Comparison of ENCODE assay signal across 12 mouse cellular contexts in genomic region chr11:95010841-95011403, GRCm38 (mm10). TPM values are rescaled to one million over a fixed set of nuclear protein-coding genes. Genes with fewer than 3 reads are reported as not detected.
DNase-seq lines count a peak whose midpoint lies in the region; ATAC-seq and TF ChIP-seq lines count a peak whose summit lies in the region.
"Not testable (repeated sequence)": the region's sequence is repeated elsewhere in the genome, so short reads cannot be mapped to it uniquely, and the experiment has no call there.
"Had no signal": no experiment of that assay in that cellular context is flagged by ENCODE, and none has a peak within 500 bp of the region (broad histone marks: within the 10 kb centered on the region; RNA-seq: fewer than 3 reads in every experiment).

No protein-coding gene starts in this region.

- peak overlapping the region; percentile 50 for H3K4me3 ChIP-seq in cortical plate, adult 2 months (ENCODE audit: insufficient read depth, low read length)
- H3K4me3 ChIP-seq in forebrain, embryonic 10.5 days = peak overlapping the region; percentile 91
- H3K4me3 ChIP-seq in heart, embryonic 13.5 days = peak overlapping the region; percentile 77
- H3K4me3 ChIP-seq in hindbrain, postnatal 0 days (ENCODE audit: low read length) = peak overlapping the region; percentile 93
- peak overlapping the region; percentile 86 for H3K4me3 ChIP-seq in limb, embryonic 11.5 days (ENCODE audit: low read depth, low read length)
- peak overlapping the region; percentile 78 for H3K4me3 ChIP-seq in liver, postnatal 0 days (ENCODE audit: low read depth, low read length)
- H3K4me3 ChIP-seq in midbrain, postnatal 0 days (ENCODE audit: low read depth, low read length) = peak overlapping the region; percentile 91
- H3K4me3 ChIP-seq in stomach, embryonic 14.5 days (ENCODE audit: low read depth, low read length) = peak overlapping the region; percentile 67

- peak overlapping the region; percentile 93 for H3K4me2 ChIP-seq in heart, embryonic 13.5 days
- H3K4me2 ChIP-seq in hindbrain, postnatal 0 days (ENCODE audit: low read depth, low read length) = peak overlapping the region; percentile 79
- peak overlapping the region; percentile 78 for H3K4me2 ChIP-seq in limb, embryonic 11.5 days (ENCODE audit: low read depth, severe bottlenecking)
- peak overlapping the region; percentile 75 for H3K4me2 ChIP-seq in liver, postnatal 0 days (ENCODE audit: low read depth, low read length)
- H3K4me2 ChIP-seq in midbrain, postnatal 0 days (ENCODE audit: low read depth, low read length, poor library complexity, severe bottlenecking) = peak overlapping the region; percentile 88
- H3K4me2 ChIP-seq in stomach, embryonic 14.5 days (replicated peaks; ENCODE audit: low read depth, low read length) = peak overlapping the region; percentile 62

- 28% methylated on average over 4 of the region's 4 CpGs for WGBS in forebrain, embryonic 10.5 days
- WGBS in heart, embryonic 13.5 days = 23% methylated on average over 4 of the region's 4 CpGs
- WGBS in hindbrain, postnatal 0 days = 2% methylated on average over 4 of the region's 4 CpGs
- 14% methylated on average over 4 of the region's 4 CpGs for WGBS in limb, embryonic 11.5 days
- WGBS in liver, postnatal 0 days (ENCODE audit: insufficient replicate concordance) = 30% methylated on average over 4 of the region's 4 CpGs
- 3% methylated on average over 3 of the region's 4 CpGs for WGBS in midbrain, postnatal 0 days
- 10% methylated on average over 4 of the region's 4 CpGs for WGBS in stomach, embryonic 14.5 days

- TF ChIP-seq POLR2A in cortical plate, adult 2 months (IDR thresholded peaks at IDR 0.05; ENCODE audit: extremely low read depth, insufficient read depth, low read length) = not testable (repeated sequence)

- not testable (repeated sequence) for H3K4me1 ChIP-seq in cortical plate, adult 2 months (ENCODE audit: control insufficient read depth, insufficient read depth, low read length)
- peaks cover 73% of the 10 kb centered on the region for H3K4me1 ChIP-seq in forebrain, embryonic 10.5 days
- H3K4me1 ChIP-seq in heart, embryonic 13.5 days = peaks cover 82% of the 10 kb centered on the region
- peaks cover 42% of the 10 kb centered on the region for H3K4me1 ChIP-seq in hindbrain, postnatal 0 days (ENCODE audit: insufficient read depth, low read length)
- H3K4me1 ChIP-seq in limb, embryonic 11.5 days (ENCODE audit: control insufficient read depth, insufficient read depth, low read length) = peaks cover 29% of the 10 kb centered on the region
- peaks cover 36% of the 10 kb centered on the region for H3K4me1 ChIP-seq in liver, postnatal 0 days (ENCODE audit: insufficient read depth)
- H3K4me1 ChIP-seq in midbrain, postnatal 0 days (ENCODE audit: insufficient read depth, low read length) = peaks cover 27% of the 10 kb centered on the region; the same call in 1 of the 2 replicates
- H3K4me1 ChIP-seq in stomach, embryonic 14.5 days (ENCODE audit: control insufficient read depth, insufficient read depth, low read length) = peaks cover 27% of the 10 kb centered on the region

- H3K27me3 ChIP-seq in forebrain, embryonic 10.5 days (ENCODE audit: poor library complexity, severe bottlenecking); heart, embryonic 13.5 days (replicated peaks); hindbrain, postnatal 0 days (ENCODE audit: insufficient read depth, low read length); limb, embryonic 11.5 days (ENCODE audit: control insufficient read depth, insufficient read depth, low read length); midbrain, postnatal 0 days (ENCODE audit: insufficient read depth, low read length); stomach, embryonic 14.5 days (ENCODE audit: control insufficient read depth, insufficient read depth, low read length): not testable (repeated sequence)
- H3K27me3 ChIP-seq in liver, postnatal 0 days (ENCODE audit: insufficient read depth, low read length) = peaks cover 34% of the 10 kb centered on the region

- DNase-seq in forebrain, embryonic 10.5 days (ENCODE audit: extremely low spot score, low spot score); hindbrain, postnatal 0 days (ENCODE audit: low spot score); limb, embryonic 11.5 days (ENCODE audit: low spot score); liver, postnatal 0 days; midbrain, postnatal 0 days (ENCODE audit: low spot score): not testable (repeated sequence)

- H3K9me3 ChIP-seq in forebrain, embryonic 10.5 days; heart, embryonic 13.5 days; hindbrain, postnatal 0 days (ENCODE audit: low read length); limb, embryonic 11.5 days (ENCODE audit: control insufficient read depth, low read length); liver, postnatal 0 days (ENCODE audit: low read length); midbrain, postnatal 0 days (ENCODE audit: low read length); stomach, embryonic 14.5 days (ENCODE audit: control insufficient read depth, low read depth, low read length): not testable (repeated sequence)

- TF ChIP-seq EP300 in liver, postnatal 0 days (IDR thresholded peaks at IDR 0.05; ENCODE audit: low read depth) = not testable (repeated sequence)

- peaks cover 34% of the 10 kb centered on the region for H3K36me3 ChIP-seq in forebrain, embryonic 10.5 days (replicated peaks)
- peaks cover 15% of the 10 kb centered on the region for H3K36me3 ChIP-seq in heart, embryonic 13.5 days
- H3K36me3 ChIP-seq in hindbrain, postnatal 0 days (ENCODE audit: insufficient read depth, low read length) = peaks cover 14% of the 10 kb centered on the region
- H3K36me3 ChIP-seq in limb, embryonic 11.5 days (ENCODE audit: control insufficient read depth, insufficient read depth, low read length); liver, postnatal 0 days (replicated peaks; ENCODE audit: insufficient read depth, low read length): not testable (repeated sequence)
- peaks cover 18% of the 10 kb centered on the region; the same call in 1 of the 2 replicates for H3K36me3 ChIP-seq in midbrain, postnatal 0 days (ENCODE audit: insufficient read depth, low read length)
- H3K36me3 ChIP-seq in stomach, embryonic 14.5 days (ENCODE audit: control insufficient read depth, insufficient read depth, low read length) = peaks cover 12% of the 10 kb centered on the region; the same call in 1 of the 2 replicates

- H3K27ac ChIP-seq in cortical plate, adult 2 months (ENCODE audit: insufficient read depth, low read length); limb, embryonic 11.5 days (replicated peaks; ENCODE audit: low read depth, low read length); stomach, embryonic 14.5 days (ENCODE audit: low read length): not testable (repeated sequence)
- peak overlapping the region; percentile 96 for H3K27ac ChIP-seq in forebrain, embryonic 10.5 days
- H3K27ac ChIP-seq in heart, embryonic 13.5 days (replicated peaks) = peak overlapping the region; percentile 93
- H3K27ac ChIP-seq in hindbrain, postnatal 0 days = peak overlapping the region; percentile 96; the same call in 1 of the 2 replicates
- H3K27ac ChIP-seq in liver, postnatal 0 days (ENCODE audit: low read depth) = peak overlapping the region; percentile 99
- H3K27ac ChIP-seq in midbrain, postnatal 0 days (ENCODE audit: low read depth, low read length) = peak overlapping the region; percentile 59

- H3K9ac ChIP-seq in heart, embryonic 13.5 days = peak overlapping the region; percentile 93
- H3K9ac ChIP-seq in hindbrain, postnatal 0 days (replicated peaks; ENCODE audit: low read length) = peak overlapping the region; percentile 97
- peak overlapping the region; percentile 93 for H3K9ac ChIP-seq in limb, embryonic 11.5 days (ENCODE audit: low read length)
- H3K9ac ChIP-seq in liver, postnatal 0 days (replicated peaks) = peak overlapping the region; percentile 95
- H3K9ac ChIP-seq in midbrain, postnatal 0 days (replicated peaks; ENCODE audit: low read length, poor library complexity, severe bottlenecking) = peak overlapping the region; percentile 97
- peak overlapping the region; percentile 72 for H3K9ac ChIP-seq in stomach, embryonic 14.5 days (replicated peaks; ENCODE audit: low read depth, low read length)

- not testable (repeated sequence) for TF ChIP-seq CTCF in cortical plate, adult 2 months (IDR thresholded peaks at IDR 0.05; ENCODE audit: extremely low read depth, insufficient read depth, low read length); hindbrain, postnatal 0 days (IDR thresholded peaks at IDR 0.05; ENCODE audit: low read depth); liver, postnatal 0 days (IDR thresholded peaks at IDR 0.05; ENCODE audit: low read depth); midbrain, postnatal 0 days (IDR thresholded peaks at IDR 0.05)

- ATAC-seq in heart, embryonic 13.5 days (ENCODE audit: extremely low read depth, insufficient number of reproducible peaks, low FRiP score, low TSS enrichment); hindbrain, postnatal 0 days; limb, embryonic 11.5 days (ENCODE audit: insufficient number of reproducible peaks, low FRiP score, low TSS enrichment, low read depth); liver, postnatal 0 days; midbrain, postnatal 0 days (ENCODE audit: low FRiP score); stomach, embryonic 14.5 days (ENCODE audit: insufficient number of reproducible peaks, insufficient read depth, low FRiP score, low read depth): not testable (repeated sequence)

RNA-seq across cellular contexts. Expression of gene Samd14, which starts 1.2 kb away (rescaled TPM):
- polyA plus RNA-seq in cortical plate, adult 2 months (2012; rRNA removed) = 17.8 and 18.0 TPM in 2 replicates
- 35.8 and 36.7 TPM in 2 replicates for polyA plus RNA-seq in forebrain, embryonic 10.5 days (2016; fragmentation: Nextera tagmentation; extraction: Ambion mirVana)
- 11.6 and 11.7 TPM in 2 replicates for polyA plus RNA-seq in heart, embryonic 13.5 days (2015; fragmentation: Nextera tagmentation; extraction: Ambion mirVana)
- 216 and 223 TPM in 2 replicates for total RNA-seq in hindbrain, postnatal 0 days (2014; rRNA removed)
- polyA plus RNA-seq in hindbrain, postnatal 0 days (2015; fragmentation: Nextera tagmentation; extraction: Ambion mirVana) = 128 and 137 TPM in 2 replicates
- polyA plus RNA-seq in limb, embryonic 11.5 days (2014; fragmentation: Nextera tagmentation; extraction: Ambion mirVana) = 34.1 and 35.6 TPM in 2 replicates
- polyA plus RNA-seq in liver, postnatal 0 days (2015; fragmentation: Nextera tagmentation; extraction: Ambion mirVana) = 14.5 and 16.1 TPM in 2 replicates
- total RNA-seq in midbrain, postnatal 0 days (2014; rRNA removed) = 221 and 243 TPM in 2 replicates
- 158 and 161 TPM in 2 replicates for polyA plus RNA-seq in midbrain, postnatal 0 days (2015; fragmentation: Nextera tagmentation; extraction: Ambion mirVana)
- polyA plus RNA-seq in stomach, embryonic 14.5 days (2014; fragmentation: Nextera tagmentation; extraction: Ambion mirVana) = 22.8 and 24.5 TPM in 2 replicates

RNA-seq across cellular contexts. Expression of gene Ppp1r9b, which starts 20.1 kb away (rescaled TPM):
- polyA plus RNA-seq in cortical plate, adult 2 months (2012; rRNA removed) = 284 and 326 TPM in 2 replicates
- 8.7 and 10.7 TPM in 2 replicates for polyA plus RNA-seq in forebrain, embryonic 10.5 days (2016; fragmentation: Nextera tagmentation; extraction: Ambion mirVana)
- polyA plus RNA-seq in heart, embryonic 13.5 days (2015; fragmentation: Nextera tagmentation; extraction: Ambion mirVana) = 6.5 and 6.8 TPM in 2 replicates
- 170 and 190 TPM in 2 replicates for total RNA-seq in hindbrain, postnatal 0 days (2014; rRNA removed)
- polyA plus RNA-seq in hindbrain, postnatal 0 days (2015; fragmentation: Nextera tagmentation; extraction: Ambion mirVana) = 18.8 and 19.4 TPM in 2 replicates
- 14.4 and 14.8 TPM in 2 replicates for polyA plus RNA-seq in limb, embryonic 11.5 days (2014; fragmentation: Nextera tagmentation; extraction: Ambion mirVana)
- 5.7 and 6.1 TPM in 2 replicates for polyA plus RNA-seq in liver, postnatal 0 days (2015; fragmentation: Nextera tagmentation; extraction: Ambion mirVana)
- total RNA-seq in midbrain, postnatal 0 days (2014; rRNA removed) = 179 and 217 TPM in 2 replicates
- 18.2 and 20.4 TPM in 2 replicates for polyA plus RNA-seq in midbrain, postnatal 0 days (2015; fragmentation: Nextera tagmentation; extraction: Ambion mirVana)
- polyA plus RNA-seq in stomach, embryonic 14.5 days (2014; fragmentation: Nextera tagmentation; extraction: Ambion mirVana) = 13.5 and 14.4 TPM in 2 replicates

RNA-seq across cellular contexts. Expression of gene Pdk2, which starts 30.2 kb away (rescaled TPM):
- polyA plus RNA-seq in cortical plate, adult 2 months (2012; rRNA removed) = 106 TPM in 2 replicates
- polyA plus RNA-seq in forebrain, embryonic 10.5 days (2016; fragmentation: Nextera tagmentation; extraction: Ambion mirVana) = 12.1 and 12.5 TPM in 2 replicates
- polyA plus RNA-seq in heart, embryonic 13.5 days (2015; fragmentation: Nextera tagmentation; extraction: Ambion mirVana) = 77.9 and 81.1 TPM in 2 replicates
- total RNA-seq in hindbrain, postnatal 0 days (2014; rRNA removed) = 25.0 and 32.0 TPM in 2 replicates
- 46.8 and 49.0 TPM in 2 replicates for polyA plus RNA-seq in hindbrain, postnatal 0 days (2015; fragmentation: Nextera tagmentation; extraction: Ambion mirVana)
- polyA plus RNA-seq in limb, embryonic 11.5 days (2014; fragmentation: Nextera tagmentation; extraction: Ambion mirVana) = 19.3 and 20.1 TPM in 2 replicates
- polyA plus RNA-seq in liver, postnatal 0 days (2015; fragmentation: Nextera tagmentation; extraction: Ambion mirVana) = 16.2 and 17.3 TPM in 2 replicates
- 14.1 and 18.1 TPM in 2 replicates for total RNA-seq in midbrain, postnatal 0 days (2014; rRNA removed)
- polyA plus RNA-seq in midbrain, postnatal 0 days (2015; fragmentation: Nextera tagmentation; extraction: Ambion mirVana) = 30.8 and 32.7 TPM in 2 replicates
- polyA plus RNA-seq in stomach, embryonic 14.5 days (2014; fragmentation: Nextera tagmentation; extraction: Ambion mirVana) = 34.1 and 35.8 TPM in 2 replicates

RNA-seq across cellular contexts. Expression of gene Sgca, which starts 34.8 kb away (rescaled TPM):
- 1.6 and 1.8 TPM in 2 replicates for polyA plus RNA-seq in cortical plate, adult 2 months (2012; rRNA removed)
- polyA plus RNA-seq in forebrain, embryonic 10.5 days (2016; fragmentation: Nextera tagmentation; extraction: Ambion mirVana) = not detected in 2 replicates
- 27.0 and 29.2 TPM in 2 replicates for polyA plus RNA-seq in heart, embryonic 13.5 days (2015; fragmentation: Nextera tagmentation; extraction: Ambion mirVana)
- 0.36 and 0.52 TPM in 2 replicates for total RNA-seq in hindbrain, postnatal 0 days (2014; rRNA removed)
- polyA plus RNA-seq in hindbrain, postnatal 0 days (2015; fragmentation: Nextera tagmentation; extraction: Ambion mirVana) = 0.26 and 0.28 TPM in 2 replicates
- polyA plus RNA-seq in limb, embryonic 11.5 days (2014; fragmentation: Nextera tagmentation; extraction: Ambion mirVana) = 0.60 and 0.70 TPM in 2 replicates
- 0.13 and 0.96 TPM in 2 replicates for polyA plus RNA-seq in liver, postnatal 0 days (2015; fragmentation: Nextera tagmentation; extraction: Ambion mirVana)
- not detected in 2 replicates for total RNA-seq in midbrain, postnatal 0 days (2014; rRNA removed)
- 0.29 and 0.39 TPM in 2 replicates for polyA plus RNA-seq in midbrain, postnatal 0 days (2015; fragmentation: Nextera tagmentation; extraction: Ambion mirVana)
- polyA plus RNA-seq in stomach, embryonic 14.5 days (2014; fragmentation: Nextera tagmentation; extraction: Ambion mirVana) = 0.30 and 0.46 TPM in 2 replicates

RNA-seq across cellular contexts. Expression of gene Hils1, which starts 43.5 kb away (rescaled TPM):
- polyA plus RNA-seq in cortical plate, adult 2 months (2012; rRNA removed) = not detected in 2 replicates
- not detected in 2 replicates for polyA plus RNA-seq in forebrain, embryonic 10.5 days (2016; fragmentation: Nextera tagmentation; extraction: Ambion mirVana)
- polyA plus RNA-seq in heart, embryonic 13.5 days (2015; fragmentation: Nextera tagmentation; extraction: Ambion mirVana) = 0.23 TPM in 1 of 2 replicates, not detected in the other
- total RNA-seq in hindbrain, postnatal 0 days (2014; rRNA removed) = not detected in 2 replicates
- polyA plus RNA-seq in hindbrain, postnatal 0 days (2015; fragmentation: Nextera tagmentation; extraction: Ambion mirVana) = not detected in 2 replicates
- polyA plus RNA-seq in limb, embryonic 11.5 days (2014; fragmentation: Nextera tagmentation; extraction: Ambion mirVana) = not detected in 2 replicates
- not detected in 2 replicates for polyA plus RNA-seq in liver, postnatal 0 days (2015; fragmentation: Nextera tagmentation; extraction: Ambion mirVana)
- total RNA-seq in midbrain, postnatal 0 days (2014; rRNA removed) = not detected in 2 replicates
- polyA plus RNA-seq in midbrain, postnatal 0 days (2015; fragmentation: Nextera tagmentation; extraction: Ambion mirVana) = not detected in 2 replicates
- polyA plus RNA-seq in stomach, embryonic 14.5 days (2014; fragmentation: Nextera tagmentation; extraction: Ambion mirVana) = not detected in 2 replicates
- total RNA-seq: gastrocnemius, adult 8-10 months; heart, postnatal 10 days; left cerebral cortex, postnatal 36 days had no signal
- polyA plus RNA-seq: brain, embryonic 14.5 days had no signal

Comparison
In these comparisons a context has a peak if more than half of its experiments do, and no peak if none do; other contexts are left out.
1. RNA of gene Ppp1r9b, which starts 20.1 kb away (polyA plus RNA-seq): 284 to 326 TPM in cortical plate, adult 2 months; 18.2 to 20.4 TPM in midbrain, postnatal 0 days, 18.8 to 19.4 TPM in hindbrain, postnatal 0 days, 13.5 to 14.4 TPM in stomach, embryonic 14.5 days, 14.4 to 14.8 TPM in limb, embryonic 11.5 days, 8.7 to 10.7 TPM in forebrain, embryonic 10.5 days, 6.5 to 6.8 TPM in heart, embryonic 13.5 days and 5.7 to 6.1 TPM in liver, postnatal 0 days; every median in the first group is over 10 times any median in the second.
2. Peak in every context shown above with its lines, with median percentiles within 50 percentile points of each other: H3K4me3 ChIP-seq, H3K4me2 ChIP-seq and H3K9ac ChIP-seq.